Mouse (Mus musculus): ENCODE results near the gene Ticam1. TPM values are rescaled to one million over a fixed set of nuclear protein-coding genes. Genes with fewer than 3 reads are reported as not detected.

Ticam1 gene
- polyA plus RNA-seq, 1 experiment from 2014 or later = 1.6 TPM

GRCm38 (mm10) chr17:56292531-56293222, 16.1 kb upstream of the Ticam1 start, which contains the start of gene Plin3:
Gene Plin3, minus strand, starts transcription at chr17:56292873.
- H3K4me2 ChIP-seq (ENCODE audit: low read length) = no peak within 1 kb of the TSS
- H3K9ac ChIP-seq (replicated peaks; ENCODE audit: low read length) = no peak within 1 kb of the TSS
- ATAC-seq (ENCODE audit: low FRiP score, low TSS enrichment) (no peak), DNase-seq (no peak)
- H3K4me1 ChIP-seq (ENCODE audit: control insufficient read depth, insufficient read depth, low read length) = peaks cover 22% of the 10 kb centered on the region
- WGBS = 89% methylated on average over 4 of the region's 4 CpGs
- H3K36me3 ChIP-seq (ENCODE audit: control insufficient read depth, insufficient read depth, low read length) = no peaks in the 10 kb centered on the region
- H3K9me3 ChIP-seq (ENCODE audit: control insufficient read depth, low read length) = no peaks in the 10 kb centered on the region
- no peaks in the 10 kb centered on the region for H3K27me3 ChIP-seq (ENCODE audit: control insufficient read depth, insufficient read depth, low read length)
- no peak within 1 kb of the TSS for H3K4me3 ChIP-seq (replicated peaks; ENCODE audit: low read depth, low read length)
- H3K27ac ChIP-seq (replicated peaks; ENCODE audit: low read depth, low read length) = no peak within 1 kb of the TSS

GRCm38 (mm10) chr17:56291826-56292475, 15.4 kb upstream of the Ticam1 start:
- 48% methylated on average over 7 of the region's 7 CpGs for WGBS
- no peak overlapping the region for H3K27ac ChIP-seq (replicated peaks; ENCODE audit: low read depth, low read length)
- H3K9ac ChIP-seq (replicated peaks; ENCODE audit: low read length) = no peak overlapping the region; the same call in 1 of the 2 replicates
- no peak overlapping the region for H3K4me2 ChIP-seq (ENCODE audit: low read length)
- H3K9me3 ChIP-seq (ENCODE audit: control insufficient read depth, low read length) = no peaks in the 10 kb centered on the region
- no peaks in the 10 kb centered on the region for H3K27me3 ChIP-seq (ENCODE audit: control insufficient read depth, insufficient read depth, low read length)
- peaks cover 22% of the 10 kb centered on the region for H3K4me1 ChIP-seq (ENCODE audit: control insufficient read depth, insufficient read depth, low read length)
- ATAC-seq (ENCODE audit: low FRiP score, low TSS enrichment) (no peak), DNase-seq (no peak)
- no peaks in the 10 kb centered on the region for H3K36me3 ChIP-seq (ENCODE audit: control insufficient read depth, insufficient read depth, low read length)
- H3K4me3 ChIP-seq (replicated peaks; ENCODE audit: low read depth, low read length) = no peak overlapping the region

GRCm38 (mm10) chr17:56291171-56291511, 14.6 kb upstream of the Ticam1 start:
- Histone ChIP-seq H3K9me3 (ENCODE audit: control insufficient read depth, low read length) (no peaks in the 10 kb centered on the region), H3K4me2 (ENCODE audit: low read length) (peak overlapping the region; percentile 33), H3K4me1 (ENCODE audit: control insufficient read depth, insufficient read depth, low read length) (peaks cover 22% of the 10 kb centered on the region), H3K36me3 (ENCODE audit: control insufficient read depth, insufficient read depth, low read length) (no peaks in the 10 kb centered on the region), H3K27me3 (ENCODE audit: control insufficient read depth, insufficient read depth, low read length) (no peaks in the 10 kb centered on the region), H3K4me3 (replicated peaks; ENCODE audit: low read depth, low read length) (no peak overlapping the region), H3K9ac (replicated peaks; ENCODE audit: low read length) (no peak overlapping the region; the same call in 1 of the 2 replicates), H3K27ac (replicated peaks; ENCODE audit: low read depth, low read length) (peak overlapping the region; percentile 23; the same call in 1 of the 2 replicates)
- ATAC-seq (ENCODE audit: low FRiP score, low TSS enrichment) = peak; percentile 74
- under 1% methylated on average over 16 of the region's 16 CpGs for WGBS
- peak; percentile 83 for DNase-seq

GRCm38 (mm10) chr17:56290388-56291170, 14.0 kb upstream of the Ticam1 start:
- peaks cover 22% of the 10 kb centered on the region for H3K4me1 ChIP-seq (ENCODE audit: control insufficient read depth, insufficient read depth, low read length)
- peak; percentile 57; the same call in 1 of the 2 replicates for ATAC-seq (ENCODE audit: low FRiP score, low TSS enrichment)
- DNase-seq = peak; percentile 72
- 5% methylated on average over 17 of the region's 17 CpGs for WGBS
- H3K4me3 ChIP-seq (replicated peaks; ENCODE audit: low read depth, low read length) = peak overlapping the region; percentile 20
- H3K27me3 ChIP-seq (ENCODE audit: control insufficient read depth, insufficient read depth, low read length) = no peaks in the 10 kb centered on the region
- H3K9me3 ChIP-seq (ENCODE audit: control insufficient read depth, low read length) = no peaks in the 10 kb centered on the region
- peak overlapping the region; percentile 33 for H3K4me2 ChIP-seq (ENCODE audit: low read length)
- H3K36me3 ChIP-seq (ENCODE audit: control insufficient read depth, insufficient read depth, low read length) = no peaks in the 10 kb centered on the region
- no peak overlapping the region; the same call in 1 of the 2 replicates for H3K9ac ChIP-seq (replicated peaks; ENCODE audit: low read length)
- peak overlapping the region; percentile 62 for H3K27ac ChIP-seq (replicated peaks; ENCODE audit: low read depth, low read length)

- H3K4me3 ChIP-seq (replicated peaks; ENCODE audit: low read depth, low read length) = peak overlapping the region; percentile 20
- H3K4me2 ChIP-seq (ENCODE audit: low read length) = peak overlapping the region; percentile 33
- DNase-seq (peak; percentile 79), ATAC-seq (ENCODE audit: low FRiP score, low TSS enrichment) (no peak)
- peaks cover 22% of the 10 kb centered on the region for H3K4me1 ChIP-seq (ENCODE audit: control insufficient read depth, insufficient read depth, low read length)
- H3K27ac ChIP-seq (replicated peaks; ENCODE audit: low read depth, low read length) = peak overlapping the region; percentile 62
- no peaks in the 10 kb centered on the region for H3K9me3 ChIP-seq (ENCODE audit: control insufficient read depth, low read length)
- H3K27me3 ChIP-seq (ENCODE audit: control insufficient read depth, insufficient read depth, low read length) = no peaks in the 10 kb centered on the region
- 3% methylated on average over 23 of the region's 23 CpGs for WGBS
- no peak overlapping the region for H3K9ac ChIP-seq (replicated peaks; ENCODE audit: low read length)
- no peaks in the 10 kb centered on the region for H3K36me3 ChIP-seq (ENCODE audit: control insufficient read depth, insufficient read depth, low read length)
Measured at GRCm38 (mm10) chr17:56289371-56290331, 13.1 kb upstream of the Ticam1 start.

GRCm38 (mm10) chr17:56288866-56289265, 12.3 kb upstream of the Ticam1 start:
- H3K9me3 ChIP-seq (ENCODE audit: control insufficient read depth, low read length) = no peaks in the 10 kb centered on the region
- no peak for ATAC-seq (ENCODE audit: low FRiP score, low TSS enrichment)
- H3K4me1 ChIP-seq (ENCODE audit: control insufficient read depth, insufficient read depth, low read length) = peaks cover 22% of the 10 kb centered on the region
- 42% methylated on average over 3 of the region's 3 CpGs for WGBS
- H3K36me3 ChIP-seq (ENCODE audit: control insufficient read depth, insufficient read depth, low read length) = no peaks in the 10 kb centered on the region
- no peak for DNase-seq
- H3K9ac ChIP-seq (replicated peaks; ENCODE audit: low read length) = no peak overlapping the region
- H3K4me2 ChIP-seq (ENCODE audit: low read length) = peak overlapping the region; percentile 33
- peak overlapping the region; percentile 62 for H3K27ac ChIP-seq (replicated peaks; ENCODE audit: low read depth, low read length)
- no peaks in the 10 kb centered on the region for H3K27me3 ChIP-seq (ENCODE audit: control insufficient read depth, insufficient read depth, low read length)
- H3K4me3 ChIP-seq (replicated peaks; ENCODE audit: low read depth, low read length) = no peak overlapping the region

- Histone ChIP-seq H3K9me3 (ENCODE audit: control insufficient read depth, low read length) (no peaks in the 10 kb centered on the region), H3K27ac (replicated peaks; ENCODE audit: low read depth, low read length) (no peak overlapping the region), H3K4me3 (replicated peaks; ENCODE audit: low read depth, low read length) (no peak overlapping the region), H3K9ac (replicated peaks; ENCODE audit: low read length) (no peak overlapping the region), H3K4me1 (ENCODE audit: control insufficient read depth, insufficient read depth, low read length) (peaks cover 22% of the 10 kb centered on the region), H3K36me3 (ENCODE audit: control insufficient read depth, insufficient read depth, low read length) (no peaks in the 10 kb centered on the region), H3K27me3 (ENCODE audit: control insufficient read depth, insufficient read depth, low read length) (no peaks in the 10 kb centered on the region), H3K4me2 (ENCODE audit: low read length) (no peak overlapping the region)
- 72% methylated on average over 3 of the region's 3 CpGs for WGBS
- ATAC-seq (ENCODE audit: low FRiP score, low TSS enrichment) (no peak), DNase-seq (no peak)
Measured at GRCm38 (mm10) chr17:56287830-56288229, 11.2 kb upstream of the Ticam1 start.

- Histone ChIP-seq H3K4me3 (replicated peaks; ENCODE audit: low read depth, low read length) (no peak overlapping the region), H3K27ac (replicated peaks; ENCODE audit: low read depth, low read length) (no peak overlapping the region), H3K4me2 (ENCODE audit: low read length) (no peak overlapping the region), H3K27me3 (ENCODE audit: control insufficient read depth, insufficient read depth, low read length) (no peaks in the 10 kb centered on the region), H3K9me3 (ENCODE audit: control insufficient read depth, low read length) (no peaks in the 10 kb centered on the region), H3K36me3 (ENCODE audit: control insufficient read depth, insufficient read depth, low read length) (no peaks in the 10 kb centered on the region), H3K4me1 (ENCODE audit: control insufficient read depth, insufficient read depth, low read length) (peaks cover 17% of the 10 kb centered on the region), H3K9ac (replicated peaks; ENCODE audit: low read length) (no peak overlapping the region)
- ATAC-seq (ENCODE audit: low FRiP score, low TSS enrichment) = no peak
- WGBS = 93% methylated on average over 11 of the region's 11 CpGs
- DNase-seq = no peak
Measured at GRCm38 (mm10) chr17:56285995-56286394, 9.4 kb upstream of the Ticam1 start.
